In genomic region chr13:113596821-113597541, GRCm38 (mm10) we compare ENCODE assay signal across 10 mouse cellular contexts. TPM values are rescaled to one million over a fixed set of nuclear protein-coding genes. Genes with fewer than 3 reads are reported as not detected.
DNase-seq lines count a peak whose midpoint lies in the region; ATAC-seq and TF ChIP-seq lines count a peak whose summit lies in the region.
"Had no signal": no experiment of that assay in that cellular context is flagged by ENCODE, and none has a peak within 500 bp of the region (broad histone marks: within the 10 kb centered on the region; RNA-seq: fewer than 3 reads in every experiment).

No protein-coding gene starts in this region.

- H3K9me3 ChIP-seq in kidney, embryonic 15.5 days (replicated peaks), result no peaks in the 10 kb centered on the region
- no peaks in the 10 kb centered on the region for H3K9me3 ChIP-seq in ES-E14 (ENCODE audit: control insufficient read depth, insufficient read depth, low read depth, low read length)
- no peaks in the 10 kb centered on the region for H3K9me3 ChIP-seq in intestine, embryonic 15.5 days

- no peaks in the 10 kb centered on the region for H3K27me3 ChIP-seq in kidney, embryonic 15.5 days
- no peaks in the 10 kb centered on the region for H3K27me3 ChIP-seq in intestine, embryonic 15.5 days (replicated peaks)

- H3K27ac ChIP-seq in kidney, embryonic 15.5 days, result 0 out of 2 replicates have a peak overlapping the region, but pooled peaks have one; percentile 10
- H3K27ac ChIP-seq in ES-E14 (ENCODE audit: insufficient read depth, low read depth, low read length, poor library complexity, severe bottlenecking), result no peak overlapping the region
- H3K27ac ChIP-seq in intestine, embryonic 15.5 days, result no peak overlapping the region

- no peak overlapping the region for H3K4me3 ChIP-seq in kidney, embryonic 15.5 days (replicated peaks)
- H3K4me3 ChIP-seq in ES-E14 (ENCODE audit: insufficient read depth in 1 of 2, low read depth in 1 of 2, low read length in 2 of 2, poor library complexity in 1 of 2, severe bottlenecking in 1 of 2), result no peak overlapping the region
- H3K4me3 ChIP-seq in intestine, embryonic 15.5 days (replicated peaks), result no peak overlapping the region

- DNase-seq in kidney, adult 8-10 months, result no peak
- DNase-seq in ES-E14 (ENCODE audit: low read depth, low spot score) (no peak), adipocyte (ENCODE audit: low spot score) (peak; percentile 30)
- no peak for DNase-seq in yolk sac, embryonic 10.5 days (ENCODE audit: low spot score)
- DNase-seq: adrenal gland, adult 2 months; lung, postnatal 4 days had no signal

- peaks cover 31% of the 10 kb centered on the region for H3K36me3 ChIP-seq in kidney, embryonic 15.5 days
- peaks cover 9% of the 10 kb centered on the region; the same call in 1 of the 2 replicates for H3K36me3 ChIP-seq in ES-E14 (ENCODE audit: control insufficient read depth, insufficient read depth, low read length, poor library complexity, severe bottlenecking)
- H3K36me3 ChIP-seq in intestine, embryonic 15.5 days, result peaks cover 4% of the 10 kb centered on the region; the same call in 1 of the 2 replicates

- WGBS in kidney, embryonic 15.5 days, result 43% methylated on average over 13 of the region's 13 CpGs
- 42% methylated on average over 13 of the region's 13 CpGs for WGBS in intestine, embryonic 15.5 days

- no peak for ATAC-seq in kidney, embryonic 15.5 days (replicated peaks; ENCODE audit: low FRiP score)
- peak; percentile 76 for ATAC-seq in intestine, embryonic 15.5 days
- ATAC-seq in inflammation-experienced regulatory T-cells, adult 6 months, result no peak

- no peak overlapping the region for H3K9ac ChIP-seq in kidney, embryonic 15.5 days
- no peak overlapping the region for H3K9ac ChIP-seq in ES-E14 (ENCODE audit: insufficient read depth, low read depth, low read length, poor library complexity, severe bottlenecking)
- H3K9ac ChIP-seq in intestine, embryonic 15.5 days, result no peak overlapping the region; the same call in 1 of the 2 replicates

- H3K4me2 ChIP-seq in kidney, embryonic 15.5 days, result no peak overlapping the region
- no peak overlapping the region; the same call in 1 of the 2 replicates for H3K4me2 ChIP-seq in intestine, embryonic 15.5 days (replicated peaks)
- H3K4me2 ChIP-seq: heart, embryonic 11.5 days had no signal

- H3K4me1 ChIP-seq in kidney, embryonic 15.5 days, result peaks cover 59% of the 10 kb centered on the region
- peaks cover 0 to 10% of the 10 kb centered on the region in 2 experiments; a peak in 3 of 4 replicates for H3K4me1 ChIP-seq in ES-E14 (ENCODE audit: control insufficient read depth in 2 of 2, insufficient read depth in 2 of 2, low read length in 2 of 2, poor library complexity in 1 of 2)
- H3K4me1 ChIP-seq in intestine, embryonic 15.5 days (replicated peaks), result peaks cover 31% of the 10 kb centered on the region

- in situ Hi-C loops in ES-E14 (cut with MboI; ENCODE audit: low sequenced_read_pairs in 2 of 2, unreplicated experiment in 2 of 2), result no loop called here

TF ChIP-seq in ES-E14, 5 proteins besides CTCF, POLR2A, EP300 and RAD21:
- TF ChIP-seq ZNF384 (IDR thresholded peaks at IDR 0.05; ENCODE audit: low read depth, low read length) (no peak), MAFK (IDR thresholded peaks at IDR 0.05; ENCODE audit: insufficient read depth, low read depth, low read length) (peak; percentile 61), HCFC1 (IDR thresholded peaks at IDR 0.05; ENCODE audit: borderline replicate concordance, insufficient read depth, low read length) (no peak), ZC3H11A (IDR thresholded peaks at IDR 0.05; ENCODE audit: borderline replicate concordance, low read depth, low read length) (no peak), CHD2 (IDR thresholded peaks at IDR 0.05; ENCODE audit: low read depth, low read length) (no peak)

RNA-seq across cellular contexts. Expression of gene Snx18, which starts 21.4 kb away (rescaled TPM):
- polyA plus RNA-seq in kidney, embryonic 15.5 days (2015; fragmentation: Nextera tagmentation; extraction: Ambion mirVana), result 31.3 and 32.0 TPM in 2 replicates
- total RNA-seq in ES-E14 (2012; rRNA removed), result 45.6 and 47.5 TPM in 2 replicates
- polyA plus RNA-seq in intestine, embryonic 15.5 days (2015; fragmentation: Nextera tagmentation; extraction: Ambion mirVana), result 18.1 and 20.3 TPM in 2 replicates
- 10 to 100 TPM; 10.7 to 12.2 (median 11.8) TPM for polyA plus RNA-seq in inflammation-experienced regulatory T-cells, adult 6 months (2017; shearing (Covaris generic))
